Mouse (Mus musculus): ENCODE measurements around the gene Rps17. TPM values are rescaled to one million over a fixed set of nuclear protein-coding genes. Genes with fewer than 3 reads are reported as not detected.

Gene Rps17
- polyA plus RNA-seq, 1 experiment = 1,092 TPM

GRCm38 (mm10) chr7:81304675-81305074 lies 40.4 kb downstream of the Rps17 start:
- no peaks in the 10 kb centered on the region; the same call in 1 of the 2 replicates for H3K4me1 ChIP-seq (ENCODE audit: control insufficient read depth, insufficient read depth, low read length)
- TF ChIP-seq POLR2A (IDR thresholded peaks at IDR 0.05; ENCODE audit: borderline replicate concordance, control insufficient read depth, low read depth, low read length) (no peak), CTCF (IDR thresholded peaks at IDR 0.05; ENCODE audit: control insufficient read depth, insufficient read depth, low read length) (no peak)
- H3K27ac ChIP-seq (ENCODE audit: control insufficient read depth, insufficient read depth, low read depth, low read length, poor library complexity) = no peak overlapping the region
- H3K4me3 ChIP-seq (replicated peaks; ENCODE audit: control insufficient read depth, low read depth, low read length) = no peak overlapping the region
- 89% methylated on average over 5 of the region's 5 CpGs for WGBS

- Histone ChIP-seq H3K4me1 (ENCODE audit: control insufficient read depth, insufficient read depth, low read length) (no peaks in the 10 kb centered on the region; the same call in 1 of the 2 replicates), H3K27ac (ENCODE audit: control insufficient read depth, insufficient read depth, low read depth, low read length, poor library complexity) (no peak overlapping the region), H3K4me3 (replicated peaks; ENCODE audit: control insufficient read depth, low read depth, low read length) (no peak overlapping the region)
- TF ChIP-seq POLR2A (IDR thresholded peaks at IDR 0.05; ENCODE audit: borderline replicate concordance, control insufficient read depth, low read depth, low read length) (no peak), CTCF (IDR thresholded peaks at IDR 0.05; ENCODE audit: control insufficient read depth, insufficient read depth, low read length) (no peak)
- WGBS = 73% methylated on average over 5 of the region's 5 CpGs
Observed at GRCm38 (mm10) chr7:81304100-81304499, 41.0 kb downstream of the Rps17 start.

GRCm38 (mm10) chr7:81303682-81304081 lies 41.4 kb downstream of the Rps17 start:
- no peak overlapping the region for H3K27ac ChIP-seq (ENCODE audit: control insufficient read depth, insufficient read depth, low read depth, low read length, poor library complexity)
- no peak overlapping the region for H3K4me3 ChIP-seq (replicated peaks; ENCODE audit: control insufficient read depth, low read depth, low read length)
- WGBS = 75% methylated on average over 2 of the region's 2 CpGs
- H3K4me1 ChIP-seq (ENCODE audit: control insufficient read depth, insufficient read depth, low read length) = no peaks in the 10 kb centered on the region; the same call in 1 of the 2 replicates
- peak; percentile 44; the same call in 1 of the 2 replicates for TF ChIP-seq CTCF (IDR thresholded peaks at IDR 0.05; ENCODE audit: control insufficient read depth, insufficient read depth, low read length)
- no peak for TF ChIP-seq POLR2A (IDR thresholded peaks at IDR 0.05; ENCODE audit: borderline replicate concordance, control insufficient read depth, low read depth, low read length)

GRCm38 (mm10) chr7:81301323-81301722 lies 43.7 kb downstream of the Rps17 start:
- no peak overlapping the region for H3K27ac ChIP-seq (ENCODE audit: control insufficient read depth, insufficient read depth, low read depth, low read length, poor library complexity)
- H3K4me1 ChIP-seq (ENCODE audit: control insufficient read depth, insufficient read depth, low read length) = no peaks in the 10 kb centered on the region; the same call in 1 of the 2 replicates
- TF ChIP-seq POLR2A (IDR thresholded peaks at IDR 0.05; ENCODE audit: borderline replicate concordance, control insufficient read depth, low read depth, low read length) = no peak
- no peak for TF ChIP-seq CTCF (IDR thresholded peaks at IDR 0.05; ENCODE audit: control insufficient read depth, insufficient read depth, low read length)
- no peak overlapping the region for H3K4me3 ChIP-seq (replicated peaks; ENCODE audit: control insufficient read depth, low read depth, low read length)
- 89% methylated on average over 7 of the region's 7 CpGs for WGBS

- 72% methylated on average over 6 of the region's 6 CpGs for WGBS
- no peaks in the 10 kb centered on the region for H3K4me1 ChIP-seq (ENCODE audit: control insufficient read depth, insufficient read depth, low read length)
- no peak overlapping the region for H3K4me3 ChIP-seq (replicated peaks; ENCODE audit: control insufficient read depth, low read depth, low read length)
- H3K27ac ChIP-seq (ENCODE audit: control insufficient read depth, insufficient read depth, low read depth, low read length, poor library complexity) = no peak overlapping the region
- TF ChIP-seq POLR2A (IDR thresholded peaks at IDR 0.05; ENCODE audit: borderline replicate concordance, control insufficient read depth, low read depth, low read length) (no peak), CTCF (IDR thresholded peaks at IDR 0.05; ENCODE audit: control insufficient read depth, insufficient read depth, low read length) (no peak)
Observed at GRCm38 (mm10) chr7:81298206-81298605, 46.8 kb downstream of the Rps17 start.

- no peak overlapping the region for H3K27ac ChIP-seq (ENCODE audit: control insufficient read depth, insufficient read depth, low read depth, low read length, poor library complexity)
- no peaks in the 10 kb centered on the region for H3K4me1 ChIP-seq (ENCODE audit: control insufficient read depth, insufficient read depth, low read length)
- 71% methylated on average over 2 of the region's 2 CpGs for WGBS
- TF ChIP-seq CTCF (IDR thresholded peaks at IDR 0.05; ENCODE audit: control insufficient read depth, insufficient read depth, low read length) (no peak), POLR2A (IDR thresholded peaks at IDR 0.05; ENCODE audit: borderline replicate concordance, control insufficient read depth, low read depth, low read length) (no peak)
- H3K4me3 ChIP-seq (replicated peaks; ENCODE audit: control insufficient read depth, low read depth, low read length) = no peak overlapping the region
Observed at GRCm38 (mm10) chr7:81295169-81295568, 49.9 kb downstream of the Rps17 start.

Other genes with a start within 250 kb of the Rps17 start
- gene Slc28a1, start 230.5 kb downstream of the Rps17 start, polyA plus RNA-seq (2011; ENCODE audit: insufficient read depth, insufficient read length, low replicate concordance, missing spikeins) = 1.0 TPM in 1 of 2 replicates, not detected in the other
- 3.0 and 6.7 TPM in 2 replicates for gene Pde8a, start 131.7 kb downstream of the Rps17 start, polyA plus RNA-seq (2011; ENCODE audit: insufficient read depth, insufficient read length, low replicate concordance, missing spikeins)
- gene Cpeb1, start 110.2 kb upstream of the Rps17 start, polyA plus RNA-seq (2011; ENCODE audit: insufficient read depth, insufficient read length, low replicate concordance, missing spikeins) = 2.4 TPM in 1 of 2 replicates, not detected in the other
- gene Ap3b2, start 148.7 kb upstream of the Rps17 start, polyA plus RNA-seq (2011; ENCODE audit: insufficient read depth, insufficient read length, low replicate concordance, missing spikeins) = 0.62 TPM in 1 of 2 replicates, not detected in the other
- gene BC048679, start 153.0 kb upstream of the Rps17 start, polyA plus RNA-seq (2011; ENCODE audit: insufficient read depth, insufficient read length, low replicate concordance, missing spikeins) = not detected in 2 replicates
- 0.75 and 1.1 TPM in 2 replicates for gene Fsd2, start 221.7 kb upstream of the Rps17 start, polyA plus RNA-seq (2011; ENCODE audit: insufficient read depth, insufficient read length, low replicate concordance, missing spikeins)
- 11.3 and 18.2 TPM in 2 replicates for gene Whamm, start 226.0 kb upstream of the Rps17 start, polyA plus RNA-seq (2011; ENCODE audit: insufficient read depth, insufficient read length, low replicate concordance, missing spikeins)

All from bone marrow, adult 2 months (tissue).